12 mouse cellular contexts compared by ENCODE assay signal in the genomic region with DNA sequence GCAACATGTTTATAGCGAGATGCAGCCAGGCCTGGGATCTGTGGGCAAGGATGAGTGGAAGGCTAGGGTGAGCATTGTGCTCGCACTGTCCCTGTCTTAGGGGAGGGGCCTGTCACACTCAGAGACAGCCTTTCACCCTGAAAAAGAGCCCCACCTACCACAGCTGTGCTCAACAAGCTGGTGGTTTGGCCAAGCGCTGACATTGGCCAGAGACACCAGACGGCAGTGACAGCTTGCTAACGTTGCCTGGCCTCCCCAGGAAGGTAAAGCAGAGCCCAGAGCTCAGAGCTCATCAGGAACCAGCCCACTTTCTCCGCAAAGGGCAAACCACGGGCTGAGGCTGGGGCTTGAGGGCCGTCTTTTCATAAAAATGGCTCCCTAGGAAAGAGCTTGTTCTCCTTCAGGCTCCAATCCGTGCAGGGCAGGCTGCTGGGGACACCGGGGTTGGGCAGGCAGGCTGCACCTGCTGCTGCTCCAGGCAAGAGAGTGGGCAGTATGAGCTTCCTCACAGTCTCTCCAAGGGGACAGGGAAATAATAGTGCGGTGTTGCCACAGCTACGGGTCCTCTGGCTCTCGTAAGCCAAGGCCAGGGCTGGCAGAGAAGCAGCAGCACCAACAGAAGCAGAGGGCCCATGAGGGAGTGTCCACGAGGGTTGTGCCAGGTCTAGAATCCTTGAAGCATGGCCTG. TPM values are rescaled to one million over a fixed set of nuclear protein-coding genes. Genes with fewer than 3 reads are reported as not detected.
DNase-seq lines count a peak whose midpoint lies in the region; ATAC-seq and TF ChIP-seq lines count a peak whose summit lies in the region.
"Had no signal": no experiment of that assay in that cellular context is flagged by ENCODE, and none has a peak within 500 bp of the region (broad histone marks: within the 10 kb centered on the region; RNA-seq: fewer than 3 reads in every experiment).

No protein-coding gene starts in this region.

- H3K79me2 ChIP-seq in CH12.LX (replicated peaks; ENCODE audit: control insufficient read depth, extremely low read depth, insufficient read depth, poor library complexity, severe bottlenecking): no peaks in the 10 kb centered on the region

- in situ Hi-C loops in CH12.LX (cut with MboI; ENCODE audit: low pct_ligation_motif_present, low pct_unique_long_range_greater_than_20kb, low sequenced_read_pairs): no loop called here

- TF ChIP-seq POLR2A in CH12.LX (IDR thresholded peaks at IDR 0.05; ENCODE audit: low read depth, low read length): no peak

- no peak overlapping the region for H3K27ac ChIP-seq in CH12.LX (ENCODE audit: insufficient read depth, low read depth)
- H3K27ac ChIP-seq in intestine, embryonic 16.5 days (ENCODE audit: low read length): no peak overlapping the region
- H3K27ac ChIP-seq in liver, embryonic 12.5 days: no peak overlapping the region

- no peaks in the 10 kb centered on the region for H3K9me3 ChIP-seq in CH12.LX (replicated peaks; ENCODE audit: low read length)
- H3K9me3 ChIP-seq in intestine, embryonic 16.5 days (ENCODE audit: control insufficient read depth, low read length): no peaks in the 10 kb centered on the region
- no peaks in the 10 kb centered on the region for H3K9me3 ChIP-seq in liver, embryonic 12.5 days (replicated peaks)
- H3K9me3 ChIP-seq: G1E had no signal

- H3K4me1 ChIP-seq in CH12.LX (ENCODE audit: control insufficient read depth in 1 of 2, insufficient read depth in 2 of 2): peaks cover 0 to 12% of the 10 kb centered on the region in 2 experiments; a peak in 2 of 4 replicates
- peaks cover 31% of the 10 kb centered on the region for H3K4me1 ChIP-seq in intestine, embryonic 16.5 days (ENCODE audit: control insufficient read depth, insufficient read depth, low read length)
- no peaks in the 10 kb centered on the region for H3K4me1 ChIP-seq in liver, embryonic 12.5 days

- DNase-seq in heart, adult 11 months: peak; percentile 93
- DNase-seq in heart, postnatal 14 days: no peak
- DNase-seq in CH12.LX (ENCODE audit: extremely low read depth): peak; percentile 45
- peak; percentile 86 to 91 for DNase-seq in cerebellum, postnatal 10 days
- no peak for DNase-seq in kidney, postnatal 4 days
- no peak for DNase-seq in frontal cortex, postnatal 14 days (ENCODE audit: low spot score in 2 of 2)
- DNase-seq: embryo, embryonic 11 days; kidney, adult 9 months; liver, postnatal 0 days had no signal

- WGBS in intestine, embryonic 16.5 days: 39% methylated on average over 14 of the region's 14 CpGs
- 41% methylated on average over 14 of the region's 14 CpGs for WGBS in liver, embryonic 12.5 days (ENCODE audit: insufficient replicate concordance)

- no peak overlapping the region for H3K4me3 ChIP-seq in CH12.LX (replicated peaks in 1 of 3; ENCODE audit: low read depth in 2 of 3, low read length in 2 of 3, poor library complexity in 1 of 3)
- no peak overlapping the region for H3K4me3 ChIP-seq in intestine, embryonic 16.5 days (ENCODE audit: low read length)
- no peak overlapping the region for H3K4me3 ChIP-seq in liver, embryonic 12.5 days

- no peak for TF ChIP-seq EP300 in CH12.LX (IDR thresholded peaks at IDR 0.05; ENCODE audit: low read length)

- intact Hi-C loops in heart, postnatal 14 days (cut with DNase I): no loop called here

- no peaks in the 10 kb centered on the region for H3K36me3 ChIP-seq in CH12.LX (replicated peaks in 1 of 2; ENCODE audit: control insufficient read depth in 1 of 2, insufficient read depth in 1 of 2, low read length in 1 of 2)
- H3K36me3 ChIP-seq in intestine, embryonic 16.5 days (ENCODE audit: control insufficient read depth, insufficient read depth, low read length): no peaks in the 10 kb centered on the region
- H3K36me3 ChIP-seq in liver, embryonic 12.5 days: no peaks in the 10 kb centered on the region
- H3K36me3 ChIP-seq: G1E had no signal

- 0 out of 2 replicates have a peak, but pooled peaks have one; percentile 45 for ATAC-seq in intestine, embryonic 16.5 days
- no peak for ATAC-seq in liver, embryonic 12.5 days
- ATAC-seq: liver, postnatal 0 days had no signal

- H3K4me2 ChIP-seq in CH12.LX (ENCODE audit: insufficient read depth, low read depth, poor library complexity, severe bottlenecking): no peak overlapping the region
- H3K4me2 ChIP-seq in intestine, embryonic 16.5 days (ENCODE audit: low read depth, low read length): no peak overlapping the region
- H3K4me2 ChIP-seq in liver, embryonic 12.5 days: no peak overlapping the region

- dilution Hi-C loops in CH12.LX (cut with MboI; ENCODE audit: extremely low pct_ligation_motif_present, extremely low pct_unique_long_range_greater_than_20kb, low sequenced_read_pairs): no loop called here

- TF ChIP-seq CTCF in CH12.LX (conservative IDR thresholded peaks at IDR 0.05 in 1 of 2, IDR thresholded peaks at IDR 0.05 in 1 of 2; ENCODE audit: low read depth in 2 of 2, low read length in 2 of 2): no peak

- H3K27me3 ChIP-seq in CH12.LX (replicated peaks): peaks cover 25% of the 10 kb centered on the region
- peaks cover 25% of the 10 kb centered on the region for H3K27me3 ChIP-seq in intestine, embryonic 16.5 days (replicated peaks; ENCODE audit: control insufficient read depth, insufficient read depth, low read length)
- H3K27me3 ChIP-seq in liver, embryonic 12.5 days (replicated peaks): peaks cover 51% of the 10 kb centered on the region

- no peak for TF ChIP-seq RAD21 in CH12.LX (IDR thresholded peaks at IDR 0.05; ENCODE audit: low read depth, low read length)

- H3K9ac ChIP-seq in CH12.LX (ENCODE audit: insufficient read depth, low read depth): no peak overlapping the region
- 0 out of 2 replicates have a peak overlapping the region, but pooled peaks have one; percentile 27 for H3K9ac ChIP-seq in intestine, embryonic 16.5 days (ENCODE audit: low read depth, low read length)
- H3K9ac ChIP-seq in liver, embryonic 12.5 days: no peak overlapping the region
- H3K9ac ChIP-seq: liver, postnatal 0 days had no signal

TF ChIP-seq in CH12.LX, 34 proteins besides CTCF, POLR2A, EP300 and RAD21:
- TF ChIP-seq MYC (IDR thresholded peaks at IDR 0.05; ENCODE audit: low read depth, low read length): no peak
- no peak for TF ChIP-seq TCF12 (IDR thresholded peaks at IDR 0.05; ENCODE audit: low read depth, low read length)
- no peak for TF ChIP-seq SIN3A (IDR thresholded peaks at IDR 0.05; ENCODE audit: low read length)
- TF ChIP-seq IRF4 (IDR thresholded peaks at IDR 0.05; ENCODE audit: low read depth, low read length): no peak
- 0 out of 2 replicates have a peak, but pooled peaks have one; percentile 28 for TF ChIP-seq TBP (conservative IDR thresholded peaks at IDR 0.05; ENCODE audit: low read depth, low read length)

RNA-seq across cellular contexts. Expression of a gene that starts 4.3 kb away (rescaled TPM):
- 1 to 10 TPM; 3.7 to 9.0 TPM for total RNA-seq in heart, postnatal 14 days (2021)
- total RNA-seq in CH12.LX (2012; rRNA removed): 0.08 and 0.17 TPM in 2 replicates
- total RNA-seq in CH12.LX (2014; rRNA removed): 0.07 and 0.19 TPM in 2 replicates
- polyA plus RNA-seq in CH12.LX (2012; ENCODE audit: insufficient read length, low read depth): 0.21 and 0.42 TPM in 2 replicates
- polyA plus RNA-seq in intestine, embryonic 16.5 days (2015; fragmentation: Nextera tagmentation; extraction: Ambion mirVana): 1.7 and 2.3 TPM in 2 replicates
- 0.37 and 0.49 TPM in 2 replicates for polyA plus RNA-seq in liver, embryonic 12.5 days (2016; fragmentation: Nextera tagmentation; extraction: Ambion mirVana)
- polyA plus RNA-seq: G1E had no signal

RNA-seq across cellular contexts. Expression of a gene that starts 35.4 kb away (rescaled TPM):
- 1 to 10 TPM; 9.1 to 9.6 TPM for total RNA-seq in heart, postnatal 14 days (2021)
- total RNA-seq in CH12.LX (2012; rRNA removed): 15.9 and 20.9 TPM in 2 replicates
- 1.7 and 2.3 TPM in 2 replicates for total RNA-seq in CH12.LX (2014; rRNA removed)
- 10.2 and 12.7 TPM in 2 replicates for polyA plus RNA-seq in CH12.LX (2012; ENCODE audit: insufficient read length, low read depth)
- polyA plus RNA-seq in intestine, embryonic 16.5 days (2015; fragmentation: Nextera tagmentation; extraction: Ambion mirVana): 12.0 and 12.2 TPM in 2 replicates
- 10.5 and 11.4 TPM in 2 replicates for polyA plus RNA-seq in liver, embryonic 12.5 days (2016; fragmentation: Nextera tagmentation; extraction: Ambion mirVana)

RNA-seq across cellular contexts. Expression of a gene that starts 47.3 kb away (rescaled TPM):
- 1 to 10 TPM; 9.6 to 10.0 TPM for total RNA-seq in heart, postnatal 14 days (2021)
- total RNA-seq in CH12.LX (2012; rRNA removed) (22.1 and 22.3 TPM in 2 replicates), CH12.LX (2014; rRNA removed) (13.7 and 14.5 TPM in 2 replicates)
- polyA plus RNA-seq in CH12.LX (2012; ENCODE audit: insufficient read length, low read depth): 13.0 and 14.2 TPM in 2 replicates
- 21.1 and 22.5 TPM in 2 replicates for polyA plus RNA-seq in intestine, embryonic 16.5 days (2015; fragmentation: Nextera tagmentation; extraction: Ambion mirVana)
- polyA plus RNA-seq in liver, embryonic 12.5 days (2016; fragmentation: Nextera tagmentation; extraction: Ambion mirVana): 9.3 and 11.3 TPM in 2 replicates

RNA-seq across cellular contexts. Expression of a gene that starts 47.5 kb away (rescaled TPM):
- 10 to 100 TPM; 55.4 to 59.2 TPM for total RNA-seq in heart, postnatal 14 days (2021)
- total RNA-seq in CH12.LX (2012; rRNA removed) (88.0 and 103 TPM in 2 replicates), CH12.LX (2014; rRNA removed) (38.6 and 46.3 TPM in 2 replicates)
- 50.2 and 59.5 TPM in 2 replicates for polyA plus RNA-seq in CH12.LX (2012; ENCODE audit: insufficient read length, low read depth)
- 113 and 119 TPM in 2 replicates for polyA plus RNA-seq in intestine, embryonic 16.5 days (2015; fragmentation: Nextera tagmentation; extraction: Ambion mirVana)
- 64.4 and 68.1 TPM in 2 replicates for polyA plus RNA-seq in liver, embryonic 12.5 days (2016; fragmentation: Nextera tagmentation; extraction: Ambion mirVana)

Comparison
In these comparisons a context has a peak if more than half of its experiments do, and no peak if none do; other contexts are left out.
1. DNase-seq: peak in heart, adult 11 months (single experiment), CH12.LX (single experiment) and cerebellum, postnatal 10 days (2 of 2); none in heart, postnatal 14 days (0 of 2), kidney, postnatal 4 days (0 of 2) and frontal cortex, postnatal 14 days (0 of 2).